Mouse (Mus musculus) thymus, adult 2 months (tissue): ENCODE measurements at regions not wholly inside any gene's neighbourhood (a gene's known extent, or its start where the extent isn't known, plus 50 kb on each side); places are given as distances from the start of the nearest gene placed in this dataset.

ENCODE experiments used
- DNase-seq: peaks from one replicate; pipeline ENCODE4 v3.0.0; 2021
- H3K27ac ChIP-seq: fragments of 200-500 bp; 2 replicates; pipeline ENCODE4 v1.5.1; 2012; ENCODE audit warnings: low read length, control low read depth; ENCODE audit not compliant: control insufficient read depth, insufficient read depth
- H3K27me3 ChIP-seq: fragments of 200-500 bp; 2 replicates; pipeline ENCODE4 v1.6.1; 2012; ENCODE audit warnings: mild to moderate bottlenecking, low read length, moderate library complexity, mixed read lengths; ENCODE audit not compliant: control insufficient read depth, insufficient read depth
- H3K36me3 ChIP-seq: fragments of 200-500 bp; 2 replicates; pipeline ENCODE4 v1.6.1; 2012; ENCODE audit warnings: mild to moderate bottlenecking, low read length, moderate library complexity; ENCODE audit not compliant: control insufficient read depth, insufficient read depth
- H3K4me1 ChIP-seq: fragments of 200-500 bp; replicated peaks from 2 replicates; pipeline ENCODE4 v1.6.1; 2012; ENCODE audit warnings: low read length; ENCODE audit not compliant: control insufficient read depth, insufficient read depth
- H3K4me3 ChIP-seq: fragments of 200-500 bp; 2 replicates; pipeline ENCODE4 v1.5.1; 2012; ENCODE audit warnings: mild to moderate bottlenecking, low read length, control low read depth, moderate library complexity; ENCODE audit not compliant: control insufficient read depth, insufficient read depth
- CTCF ChIP-seq: fragments of 200-500 bp; IDR thresholded peaks from 2 replicates; pipeline ENCODE4 v1.5.1; 2012; ENCODE audit warnings: mild to moderate bottlenecking, control low read depth, low read length, moderate library complexity, borderline replicate concordance; ENCODE audit not compliant: control insufficient read depth, poor library complexity, insufficient read depth; ENCODE audit errors: extremely low read depth
- POLR2A ChIP-seq: fragments of 200-500 bp; IDR thresholded peaks from 2 replicates; pipeline ENCODE4 v1.6.1; 2012; ENCODE audit warnings: mild to moderate bottlenecking, low read length, control low read depth, moderate library complexity; ENCODE audit not compliant: control insufficient read depth, poor library complexity, insufficient read depth; ENCODE audit errors: extremely low read depth
- WGBS: fragments of 180-500 bp; shearing (Covaris S2); methylation state at CpG from one replicate; pipeline ENCODE4 v1.1.7; 2018; 5-methylcytosine and 5-hydroxymethylcytosine counted together

GRCm38 (mm10) chr15:26953818-26954385, 58.5 kb upstream of the Fbxl7 start:
- Histone ChIP-seq H3K4me3 (no peak overlapping the region), H3K36me3 (no peaks in the 10 kb centered on the region), H3K4me1 (no peaks in the 10 kb centered on the region), H3K27ac (no peak overlapping the region), H3K27me3 (no peaks in the 10 kb centered on the region)
- TF ChIP-seq POLR2A (no peak), CTCF (no peak)
- no peak for DNase-seq
- 82% methylated on average over 10 of the region's 10 CpGs for WGBS

DNA sequence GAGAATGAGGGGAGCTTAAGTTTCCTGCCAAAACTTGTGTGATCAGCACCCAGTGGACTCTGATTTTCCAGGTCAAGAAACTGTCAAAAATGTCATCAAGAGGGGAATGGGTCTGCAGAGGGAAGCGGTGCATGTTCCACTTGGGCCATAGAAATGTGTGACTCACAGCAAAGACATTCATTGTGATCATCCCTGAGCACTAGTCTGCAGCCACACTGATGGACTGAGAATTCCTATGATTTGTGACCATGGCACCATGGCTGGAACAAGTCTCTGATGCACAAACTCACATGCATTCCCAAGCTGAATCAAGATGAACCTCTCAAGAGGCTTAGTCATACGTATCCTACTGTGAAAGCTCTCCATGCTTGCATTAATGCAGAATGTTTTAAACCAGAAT, 63.6 kb upstream of the Fbxl7 start:
- Histone ChIP-seq H3K4me3 (no peak overlapping the region), H3K27me3 (no peaks in the 10 kb centered on the region), H3K4me1 (no peaks in the 10 kb centered on the region), H3K36me3 (no peaks in the 10 kb centered on the region), H3K27ac (no peak overlapping the region)
- no peak for TF ChIP-seq POLR2A
- no peak for DNase-seq
- 92% methylated on average over 2 of the region's 2 CpGs for WGBS

DNA sequence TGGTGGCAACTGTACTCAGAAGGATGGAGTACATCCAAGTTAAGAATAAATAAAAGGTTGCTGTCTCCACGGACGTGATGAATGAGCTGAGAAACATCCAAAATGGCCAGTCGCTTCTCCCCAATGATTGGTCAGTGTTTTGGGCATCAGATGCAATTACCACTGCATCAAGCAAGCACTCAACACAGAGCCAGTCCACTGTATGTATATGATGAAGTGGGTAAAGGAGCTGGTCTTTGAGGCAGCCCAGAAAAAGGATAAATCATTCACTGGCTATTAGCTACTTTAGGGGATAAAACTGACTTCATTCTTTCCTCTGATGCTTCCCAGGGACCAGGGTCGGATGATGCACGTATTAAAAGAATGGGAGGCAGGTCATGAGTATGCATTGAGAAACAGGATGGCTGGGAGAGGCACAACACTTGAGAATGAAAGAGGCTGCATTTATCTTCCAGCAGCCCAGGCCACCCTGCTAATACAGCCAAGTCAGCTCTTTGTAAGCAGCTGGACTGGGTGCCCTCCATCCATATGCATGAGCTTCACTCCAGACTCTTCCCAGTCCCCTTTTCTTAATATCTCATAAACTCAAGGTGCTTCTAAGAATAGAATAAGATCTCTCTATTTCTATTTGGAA, 73.1 kb upstream of the Fbxl7 start:
- TF ChIP-seq POLR2A (no peak), CTCF (no peak)
- Histone ChIP-seq H3K4me1 (no peaks in the 10 kb centered on the region), H3K4me3 (no peak overlapping the region), H3K27me3 (no peaks in the 10 kb centered on the region), H3K27ac (no peak overlapping the region), H3K36me3 (no peaks in the 10 kb centered on the region)
- 82% methylated on average over 5 of the region's 5 CpGs for WGBS
- no peak for DNase-seq

DNA sequence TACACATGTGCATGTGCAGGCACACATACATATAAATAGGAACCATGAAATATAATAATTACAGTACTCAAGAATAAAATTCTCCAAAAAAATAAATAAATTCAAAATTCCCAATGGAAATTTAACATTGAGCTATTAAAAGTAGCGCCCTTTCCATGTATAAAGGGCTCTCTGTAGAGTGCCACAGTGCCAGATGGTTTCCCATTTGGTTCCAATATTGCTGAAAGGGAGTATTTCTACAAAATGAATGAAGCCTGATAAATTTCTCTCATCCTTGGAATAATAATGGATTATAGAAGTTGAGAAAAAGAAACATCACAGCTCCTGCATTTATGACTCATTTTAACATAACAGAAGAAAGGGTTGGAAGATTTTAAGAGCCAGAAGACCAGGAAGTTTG, 75.4 kb upstream of the Fbxl7 start:
- Histone ChIP-seq H3K27me3 (no peaks in the 10 kb centered on the region), H3K36me3 (no peaks in the 10 kb centered on the region), H3K4me1 (no peaks in the 10 kb centered on the region), H3K4me3 (no peak overlapping the region), H3K27ac (no peak overlapping the region)
- no peak for TF ChIP-seq POLR2A
- TF ChIP-seq CTCF: no peak
- 82% methylated on average over 1 of the region's 1 CpGs for WGBS
- DNase-seq: no peak

GRCm38 (mm10) chr15:26993054-26993453, 97.7 kb upstream of the Fbxl7 start:
- Histone ChIP-seq H3K36me3 (no peaks in the 10 kb centered on the region), H3K27me3 (no peaks in the 10 kb centered on the region), H3K4me1 (no peaks in the 10 kb centered on the region), H3K4me3 (no peak overlapping the region), H3K27ac (no peak overlapping the region)
- DNase-seq: no peak
- WGBS: 88% methylated on average over 1 of the region's 1 CpGs
- TF ChIP-seq POLR2A: no peak
- no peak for TF ChIP-seq CTCF

- Histone ChIP-seq H3K27me3 (no peaks in the 10 kb centered on the region), H3K36me3 (no peaks in the 10 kb centered on the region), H3K4me3 (no peak overlapping the region), H3K4me1 (no peaks in the 10 kb centered on the region), H3K27ac (no peak overlapping the region)
- no peak for DNase-seq
- no peak for TF ChIP-seq POLR2A
- no peak for TF ChIP-seq CTCF
- 63% methylated on average over 4 of the region's 4 CpGs for WGBS
These were observed 113.7 kb upstream of the Fbxl7 start for GRCm38 (mm10) chr15:27009069-27009468.

- Histone ChIP-seq H3K27me3 (no peaks in the 10 kb centered on the region), H3K4me1 (no peaks in the 10 kb centered on the region), H3K36me3 (no peaks in the 10 kb centered on the region), H3K4me3 (no peak overlapping the region), H3K27ac (no peak overlapping the region)
- WGBS: 80% methylated on average over 4 of the region's 4 CpGs
- DNase-seq: no peak
- no peak for TF ChIP-seq CTCF
- TF ChIP-seq POLR2A: no peak
These were observed 118.7 kb upstream of the Fbxl7 start for GRCm38 (mm10) chr15:27013906-27014658.
